Mouse (Mus musculus) midbrain, postnatal 0 days (tissue): ENCODE measurements around the gene Sdccag8. TPM values are rescaled to one million over a fixed set of nuclear protein-coding genes. Genes with fewer than 3 reads are reported as not detected.

Experiments used
- ATAC-seq: fragments of 200-750 bp; cut with Nextera tagmentation; 2 replicates; pipeline ENCODE4 v1.8.0; 2017; ENCODE audit warnings: moderate number of reproducible peaks, mild to moderate bottlenecking, moderate TSS enrichment, moderate library complexity; ENCODE audit not compliant: low FRiP score
- DNase-seq: peaks from one replicate; pipeline ENCODE4 v3.0.0-alpha.2; 2015; ENCODE audit warnings: low spot score
- H3K27ac ChIP-seq: fragments of 300-500 bp; sonication (generic); 2 replicates; pipeline ENCODE4 v1.5.1; 2014; ENCODE audit warnings: low read depth, mild to moderate bottlenecking, low read length, mixed read lengths
- H3K27me3 ChIP-seq: fragments of 300-500 bp; sonication (generic); 2 replicates; pipeline ENCODE4 v1.6.1; 2014; ENCODE audit warnings: low read length, control low read depth, mixed read lengths; ENCODE audit not compliant: insufficient read depth
- H3K36me3 ChIP-seq: fragments of 300-500 bp; sonication (generic); 2 replicates; pipeline ENCODE4 v1.6.1; 2014; ENCODE audit warnings: low read length, control low read depth, mixed read lengths; ENCODE audit not compliant: insufficient read depth
- H3K4me1 ChIP-seq: fragments of 300-500 bp; sonication (generic); 2 replicates; pipeline ENCODE4 v1.6.1; 2014; ENCODE audit warnings: mild to moderate bottlenecking, control low read depth, antibody characterized with exemption, low read length, mixed read lengths; ENCODE audit not compliant: insufficient read depth
- H3K4me2 ChIP-seq: fragments of 300-500 bp; sonication (generic); 2 replicates; pipeline ENCODE4 v1.6.1; 2014; ENCODE audit warnings: low read depth, mild to moderate bottlenecking, low read length, mixed read lengths; ENCODE audit not compliant: poor library complexity, severe bottlenecking
- H3K4me3 ChIP-seq: fragments of 300-500 bp; sonication (generic); 2 replicates; pipeline ENCODE4 v1.5.1; 2014; ENCODE audit warnings: low read depth, mild to moderate bottlenecking, low read length, moderate library complexity
- H3K9ac ChIP-seq: fragments of 300-500 bp; sonication (generic); replicated peaks from 2 replicates; pipeline ENCODE4 v1.6.1; 2014; ENCODE audit warnings: mild to moderate bottlenecking, low read length, moderate library complexity, mixed read lengths; ENCODE audit not compliant: poor library complexity, severe bottlenecking
- H3K9me3 ChIP-seq: fragments of 300-500 bp; sonication (generic); 2 replicates; pipeline ENCODE4 v1.6.1; 2016; ENCODE audit warnings: low read length, control low read depth
- CTCF ChIP-seq: IDR thresholded peaks from 2 replicates; pipeline ENCODE4 v1.5.1; 2016; ENCODE audit warnings: antibody characterized with exemption, mild to moderate bottlenecking
- WGBS: fragments of 180-500 bp; shearing (Covaris S2); extraction: QIAGEN DNeasy Blood & Tissue Kit; methylation state at CpG from one replicate; pipeline ENCODE4 v1.1.7; 2014; 5-methylcytosine and 5-hydroxymethylcytosine counted together
- polyA plus RNA-seq: library from polyadenylated mRNA; unstranded; fragments of >200 nt; fragmentation: Nextera tagmentation; extraction: Ambion mirVana; gene quantifications from 2 replicates; pipeline ENCODE4 v1.2.1, GENCODE M21; 2015
- total RNA-seq: library from RNA; depleted of rRNA; stranded (reverse); fragments of >200 nt; gene quantifications from 2 replicates; pipeline ENCODE4 v1.2.3, GENCODE M21; 2014

The Sdccag8 gene
- total and polyA plus RNA-seq, 2 experiments from 2014 or later, result 6.1 to 26.8 TPM

DNA sequence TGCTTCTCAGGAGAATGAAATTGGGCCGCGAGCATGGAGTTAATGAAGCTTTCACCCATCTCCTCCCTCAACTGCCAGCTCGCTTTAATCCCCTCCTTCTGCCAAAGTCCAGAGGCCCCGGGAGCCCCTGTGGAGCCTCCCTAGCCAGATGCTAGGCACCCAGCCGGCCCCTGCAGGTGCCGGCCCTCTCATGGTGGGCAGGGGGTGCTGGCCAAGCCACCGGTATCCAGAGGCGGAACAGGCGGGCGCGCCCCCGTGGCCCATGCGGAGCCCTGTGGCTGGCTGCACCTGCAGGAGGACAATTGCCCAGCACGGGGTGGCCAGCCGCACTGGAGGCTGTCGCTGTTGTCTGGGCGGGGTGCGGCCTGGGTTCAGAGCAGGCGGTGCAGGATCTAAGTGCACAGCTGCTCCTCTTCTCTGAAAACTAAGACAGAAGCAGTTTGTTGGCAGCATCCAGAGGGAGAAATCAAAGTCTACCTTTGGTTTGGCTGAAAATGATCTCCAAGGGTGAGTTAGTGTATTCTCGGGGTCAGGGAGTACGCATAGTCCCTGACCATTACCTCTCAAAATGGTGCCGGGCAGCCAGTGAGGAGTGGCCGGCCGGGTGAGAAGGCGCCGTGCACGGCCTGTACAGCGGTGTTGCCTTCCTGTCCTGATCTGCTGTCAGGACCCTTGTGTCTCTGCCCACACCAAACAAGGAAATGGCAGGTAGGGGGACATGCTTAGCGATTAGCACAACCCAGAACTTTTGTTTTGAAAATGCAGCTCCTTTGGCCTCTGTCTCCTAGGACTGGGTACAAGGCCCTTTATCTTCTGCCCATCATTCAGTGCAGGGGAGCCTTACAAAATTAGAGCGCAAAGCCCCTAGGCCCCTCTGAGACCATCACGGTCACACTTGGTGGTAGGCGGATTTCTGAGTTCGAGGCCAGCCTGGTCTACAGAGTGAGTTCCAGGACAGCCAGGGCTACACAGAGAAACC is 183.5 kb downstream of the Sdccag8 start:
- no peaks in the 10 kb centered on the region for H3K36me3 ChIP-seq
- H3K9ac ChIP-seq, result peak overlapping the region; percentile 48; the same call in 1 of the 2 replicates
- peaks cover 20% of the 10 kb centered on the region for H3K4me1 ChIP-seq
- DNase-seq (peak; percentile 65), ATAC-seq (no peak)
- no peaks in the 10 kb centered on the region for H3K27me3 ChIP-seq
- peak overlapping the region; percentile 41 for H3K4me2 ChIP-seq
- no peaks in the 10 kb centered on the region for H3K9me3 ChIP-seq
- H3K4me3 ChIP-seq, result 0 out of 2 replicates have a peak overlapping the region, but pooled peaks have one; percentile 16
- H3K27ac ChIP-seq, result peak overlapping the region; percentile 19; the same call in 1 of the 2 replicates
- TF ChIP-seq CTCF, result no peak
- WGBS, result 28% methylated on average over 33 of the region's 33 CpGs

DNA sequence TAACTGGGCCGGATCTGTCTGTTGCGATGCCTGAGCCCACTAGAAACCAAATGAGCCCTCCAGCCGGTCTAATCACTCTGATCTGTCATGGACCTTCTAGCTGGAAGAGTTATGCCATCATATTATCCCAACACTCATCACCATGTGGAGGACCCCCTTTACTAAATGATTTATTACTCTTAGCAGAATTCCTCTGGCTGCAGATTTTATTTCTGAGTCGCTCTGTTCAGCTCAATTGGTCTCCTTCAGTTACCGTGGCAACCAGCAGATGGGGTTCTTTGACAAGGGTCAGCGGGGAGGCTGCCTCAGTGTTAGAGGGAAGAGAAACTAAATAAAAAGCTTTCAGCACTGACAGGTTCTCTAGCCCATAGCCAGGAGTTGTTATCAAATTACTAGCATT is 184.6 kb downstream of the Sdccag8 start:
- H3K27me3 ChIP-seq, result no peaks in the 10 kb centered on the region
- no peak overlapping the region for H3K9ac ChIP-seq
- peak; percentile 84 for DNase-seq
- H3K4me3 ChIP-seq, result no peak overlapping the region
- no peaks in the 10 kb centered on the region for H3K9me3 ChIP-seq
- TF ChIP-seq CTCF, result peak; percentile 64
- no peaks in the 10 kb centered on the region for H3K36me3 ChIP-seq
- H3K4me1 ChIP-seq, result peaks cover 19% of the 10 kb centered on the region
- H3K4me2 ChIP-seq, result no peak overlapping the region
- H3K27ac ChIP-seq, result no peak overlapping the region
- ATAC-seq, result peak; percentile 45; the same call in 1 of the 2 replicates
- WGBS, result 16% methylated on average over 6 of the region's 6 CpGs

DNA sequence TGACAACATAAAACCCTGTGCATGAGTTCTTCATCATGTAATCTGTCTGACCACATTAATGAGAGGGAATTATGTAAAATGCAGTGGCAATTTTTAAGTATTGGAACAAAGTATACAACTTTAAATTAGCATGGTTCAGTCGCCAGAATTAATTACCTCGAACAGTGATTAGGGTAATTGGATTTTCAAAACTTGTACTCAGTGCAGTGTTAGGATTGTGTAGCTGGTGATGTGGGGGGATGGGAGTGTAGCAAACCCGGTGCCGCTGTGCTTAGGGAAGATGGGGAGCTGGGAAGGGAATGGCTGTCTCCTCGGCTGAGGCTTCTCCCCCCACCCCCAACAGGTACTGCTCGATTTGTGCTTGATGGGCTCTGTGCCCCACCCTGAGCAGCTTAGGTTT is 188.5 kb downstream of the Sdccag8 start:
- no peak overlapping the region for H3K4me2 ChIP-seq
- no peak for ATAC-seq
- no peaks in the 10 kb centered on the region for H3K9me3 ChIP-seq
- H3K4me3 ChIP-seq, result no peak overlapping the region
- no peak overlapping the region for H3K27ac ChIP-seq
- DNase-seq, result no peak
- no peaks in the 10 kb centered on the region for H3K36me3 ChIP-seq
- H3K27me3 ChIP-seq, result no peaks in the 10 kb centered on the region
- no peak for TF ChIP-seq CTCF
- no peak overlapping the region for H3K9ac ChIP-seq
- 40% methylated on average over 6 of the region's 6 CpGs for WGBS
- H3K4me1 ChIP-seq, result peaks cover 8% of the 10 kb centered on the region

- 62% methylated on average over 4 of the region's 4 CpGs for WGBS
- no peak for DNase-seq
These were observed 189.7 kb downstream of the Sdccag8 start for GRCm38 (mm10) chr1:177004041-177004741.

DNA sequence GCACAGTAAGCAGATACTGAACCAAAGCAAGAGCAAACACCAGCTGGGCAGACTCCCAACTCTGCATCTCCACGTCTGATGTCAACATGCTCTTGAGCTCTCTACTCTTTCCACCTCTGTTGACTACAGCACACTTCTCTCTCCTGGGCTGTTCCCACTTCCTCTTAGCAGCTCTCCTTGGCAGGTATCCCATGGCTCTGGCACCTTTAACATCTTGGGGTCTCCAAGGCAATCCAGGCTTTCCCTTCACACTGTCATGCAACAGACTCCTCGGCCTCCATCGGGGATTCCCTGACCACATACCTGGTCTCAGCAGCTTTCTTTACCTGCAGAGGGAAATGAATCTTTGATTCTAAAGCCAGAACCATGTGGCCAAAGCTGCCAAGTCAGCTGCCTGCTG is 192.9 kb downstream of the Sdccag8 start:
- Histone ChIP-seq H3K4me1 (peaks cover 3% of the 10 kb centered on the region; the same call in 1 of the 2 replicates), H3K4me3 (no peak overlapping the region), H3K27me3 (no peaks in the 10 kb centered on the region), H3K4me2 (no peak overlapping the region), H3K27ac (no peak overlapping the region), H3K36me3 (no peaks in the 10 kb centered on the region), H3K9me3 (no peaks in the 10 kb centered on the region), H3K9ac (no peak overlapping the region)
- 89% methylated on average over 3 of the region's 3 CpGs for WGBS
- DNase-seq (no peak), ATAC-seq (no peak)
- TF ChIP-seq CTCF, result no peak

More at GRCm38 (mm10) chr1:177004041-177004741, 189.7 kb downstream of the Sdccag8 start:
- Histone ChIP-seq H3K4me2 (no peak overlapping the region), H3K9me3 (no peaks in the 10 kb centered on the region), H3K27me3 (no peaks in the 10 kb centered on the region), H3K4me3 (no peak overlapping the region), H3K27ac (no peak overlapping the region), H3K36me3 (no peaks in the 10 kb centered on the region), H3K4me1 (peaks cover 5% of the 10 kb centered on the region; the same call in 1 of the 2 replicates), H3K9ac (no peak overlapping the region)
- 0 out of 2 replicates have a peak, but pooled peaks have one; percentile 51 for ATAC-seq
- no peak for TF ChIP-seq CTCF
